Mouse (Mus musculus) 3T3-L1 (cell line): ENCODE data around the gene Gm28042.

ENCODE experiments used
- DNase-seq: peaks from one replicate; pipeline ENCODE4 v3.0.0-alpha.2; 2015; ENCODE audit warnings: low read depth, low spot score

Gene Gm28042

GRCm38 (mm10) chr2:120026984-120027949, at the start of gene Gm28042, which contains the start of gene Jmjd7:
Gm28042 (plus strand) TSS chr2:120027493.
Jmjd7 (plus strand) TSS chr2:120027483.
- DNase-seq, result peak; percentile 94

DNA sequence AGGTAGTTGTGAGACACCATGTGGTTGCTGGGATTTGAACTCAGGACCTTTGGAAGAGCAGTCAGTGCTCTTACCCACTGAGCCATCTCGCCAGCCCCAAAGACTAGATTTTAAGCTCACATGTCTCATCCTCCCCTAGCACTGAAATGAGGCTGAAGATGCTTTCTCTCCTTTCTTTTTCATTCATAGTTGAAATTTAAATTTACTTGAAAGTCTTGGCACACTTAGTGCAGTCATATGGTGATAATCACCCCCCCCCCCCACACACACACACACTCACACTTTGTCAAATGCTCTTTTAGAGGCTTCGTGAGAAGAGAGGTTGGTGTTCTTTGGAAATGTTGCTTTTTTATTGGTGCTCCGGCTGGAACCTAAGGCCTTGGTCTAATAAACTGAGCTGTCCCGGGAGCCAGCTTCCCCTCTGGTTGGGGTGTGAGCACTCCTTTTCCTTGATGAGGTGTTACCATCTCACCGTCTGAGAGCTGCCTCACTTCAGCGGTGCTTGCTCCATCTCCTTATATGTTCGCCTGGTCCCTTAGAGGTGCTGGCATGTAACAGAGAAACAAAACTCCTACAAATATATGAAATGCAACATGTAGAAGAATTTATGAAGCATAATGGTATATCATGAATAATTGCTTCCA, 46.8 kb upstream of the Gm28042 start:
- no peak for DNase-seq

- no peak for DNase-seq
Observed at GRCm38 (mm10) chr2:119981631-119982030, 45.7 kb upstream of the Gm28042 start.

- no peak for DNase-seq
Observed at GRCm38 (mm10) chr2:119985871-119986270, 41.4 kb upstream of the Gm28042 start.

- no peak for DNase-seq
Observed at GRCm38 (mm10) chr2:119986369-119986768, 40.9 kb upstream of the Gm28042 start.

DNA sequence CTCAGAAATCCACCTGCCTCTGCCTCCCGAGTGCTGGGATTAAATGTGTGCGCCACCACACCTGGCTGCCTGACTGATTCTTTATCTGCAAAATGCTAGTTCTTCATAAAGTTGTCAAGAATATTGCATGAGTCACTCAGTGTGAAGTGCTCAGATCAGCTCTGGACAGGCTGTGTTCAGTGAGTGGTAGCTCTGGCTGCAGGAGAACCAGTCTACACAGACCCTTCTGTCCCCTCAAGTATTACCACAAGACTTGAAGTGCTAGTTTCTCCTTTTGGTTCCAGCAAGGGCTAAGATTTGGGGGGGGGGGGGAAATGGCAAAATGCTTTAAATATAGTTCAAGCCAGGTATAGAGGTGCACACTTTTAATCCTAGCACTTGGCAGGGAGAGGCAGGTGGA, 39.9 kb upstream of the Gm28042 start:
- no peak for DNase-seq

DNA sequence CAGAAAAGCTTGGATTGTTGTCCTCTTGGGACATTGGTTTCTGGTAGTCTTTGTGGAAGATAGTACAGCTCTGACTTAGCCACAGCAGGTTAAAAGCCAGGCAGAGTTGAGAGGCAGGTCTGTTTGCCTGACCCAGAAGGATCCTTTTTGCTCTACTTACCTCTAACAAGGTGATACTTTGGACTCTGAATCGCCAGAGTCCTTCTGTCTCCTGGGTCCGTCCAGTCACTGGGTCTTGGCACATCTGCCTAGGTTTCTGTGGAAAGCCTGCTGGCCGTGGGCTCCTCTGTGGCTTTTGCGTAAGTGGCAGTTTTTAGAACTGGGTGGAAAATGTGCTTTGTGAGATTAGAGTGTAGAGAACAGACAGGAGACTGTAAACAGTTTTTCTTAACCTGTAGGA, 38.3 kb upstream of the Gm28042 start:
- no peak for DNase-seq

DNA sequence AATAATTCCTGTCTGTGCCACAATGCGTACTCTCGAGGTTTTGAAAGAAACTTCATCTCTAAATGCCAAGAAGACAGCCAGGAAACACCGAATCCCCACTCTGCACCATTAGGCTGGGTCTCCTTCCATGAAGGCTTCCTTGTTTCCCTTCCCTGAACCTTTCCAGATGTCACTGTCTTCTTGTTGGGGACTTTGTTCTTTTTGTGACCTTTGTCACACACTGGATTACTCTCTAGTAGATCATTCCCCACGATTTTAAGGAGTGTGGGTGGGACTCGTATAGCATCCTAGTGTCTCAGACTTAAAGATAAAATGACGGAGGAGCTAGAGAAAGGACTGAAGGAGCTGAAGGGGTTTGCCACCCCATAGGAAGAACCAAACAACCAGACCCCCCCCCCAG, 36.4 kb upstream of the Gm28042 start:
- DNase-seq, result no peak

GRCm38 (mm10) chr2:119992349-119992748, 34.9 kb upstream of the Gm28042 start:
- no peak for DNase-seq

GRCm38 (mm10) chr2:119993515-119993914, 33.8 kb upstream of the Gm28042 start:
- peak; percentile 31 for DNase-seq

DNA sequence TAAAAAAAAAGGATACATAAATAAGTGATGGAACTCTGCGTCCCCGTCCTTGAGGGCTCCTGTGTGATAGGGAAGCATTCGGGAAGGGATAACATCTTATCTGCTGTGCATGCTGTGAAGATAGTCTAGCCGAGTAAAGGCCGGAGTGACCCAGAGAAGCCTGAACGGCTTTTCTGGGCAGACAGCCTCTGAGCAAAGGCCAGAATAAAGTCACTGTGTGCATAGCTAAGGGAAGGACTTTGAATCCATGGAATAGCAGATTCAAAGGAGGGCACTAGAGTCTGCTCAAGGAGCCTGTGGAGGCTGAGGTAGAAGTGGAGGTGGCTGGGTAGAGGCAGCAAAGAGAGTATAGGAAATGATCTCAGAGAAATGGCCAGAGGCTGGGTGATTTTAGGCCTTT, 32.5 kb upstream of the Gm28042 start:
- DNase-seq, result no peak

DNA sequence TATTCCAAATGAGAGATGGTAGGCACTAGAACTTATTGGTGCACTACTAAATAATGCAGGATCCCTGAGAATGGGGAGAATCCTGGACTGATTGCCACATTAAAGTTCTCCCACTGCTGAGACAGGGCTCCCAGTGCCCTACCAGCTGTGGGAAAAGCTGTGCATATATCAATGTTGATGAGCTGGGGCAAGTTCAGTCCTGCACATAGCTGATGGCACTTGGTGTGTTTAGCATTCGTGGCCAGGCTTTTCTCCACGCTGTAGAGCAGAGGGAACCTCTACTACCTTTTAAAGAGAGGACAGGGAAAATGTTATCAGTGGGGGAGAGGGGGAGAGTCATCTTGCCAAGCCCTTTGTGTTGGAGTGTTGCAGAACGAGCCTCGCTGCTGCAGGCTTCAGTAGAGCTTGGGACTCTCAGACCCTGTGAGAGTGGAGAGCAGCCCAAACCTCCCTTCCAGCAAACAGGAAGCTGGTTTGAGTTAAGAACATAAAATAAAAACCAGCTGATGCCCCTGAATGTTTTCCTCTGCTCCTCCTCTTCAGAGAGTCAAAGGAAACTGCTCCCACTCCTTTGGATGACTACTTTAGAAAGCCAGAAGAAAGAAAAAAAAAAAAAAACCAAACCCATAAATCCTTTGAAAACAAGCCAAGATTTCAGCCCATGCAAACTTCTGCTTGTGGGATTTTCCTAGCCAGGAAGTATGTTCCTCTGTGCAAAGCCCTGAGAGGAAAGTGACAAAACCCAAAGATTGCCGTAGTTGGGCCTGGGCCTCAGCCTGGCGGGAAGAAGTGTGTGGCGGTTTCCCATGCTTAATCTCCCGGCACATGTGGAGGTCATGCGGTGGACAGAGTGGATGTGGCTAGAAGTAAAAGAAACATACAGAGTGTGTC, 31.7 kb upstream of the Gm28042 start:
- peak; percentile 59 for DNase-seq

GRCm38 (mm10) chr2:119997354-119997753, 29.9 kb upstream of the Gm28042 start:
- no peak for DNase-seq

GRCm38 (mm10) chr2:119999731-120000130, 27.6 kb upstream of the Gm28042 start:
- no peak for DNase-seq

GRCm38 (mm10) chr2:120000882-120001584, 26.3 kb upstream of the Gm28042 start:
- no peak for DNase-seq

- no peak for DNase-seq
Observed at GRCm38 (mm10) chr2:120001956-120002355, 25.3 kb upstream of the Gm28042 start.

- DNase-seq, result no peak
Observed at GRCm38 (mm10) chr2:120003970-120004369, 23.3 kb upstream of the Gm28042 start.

DNA sequence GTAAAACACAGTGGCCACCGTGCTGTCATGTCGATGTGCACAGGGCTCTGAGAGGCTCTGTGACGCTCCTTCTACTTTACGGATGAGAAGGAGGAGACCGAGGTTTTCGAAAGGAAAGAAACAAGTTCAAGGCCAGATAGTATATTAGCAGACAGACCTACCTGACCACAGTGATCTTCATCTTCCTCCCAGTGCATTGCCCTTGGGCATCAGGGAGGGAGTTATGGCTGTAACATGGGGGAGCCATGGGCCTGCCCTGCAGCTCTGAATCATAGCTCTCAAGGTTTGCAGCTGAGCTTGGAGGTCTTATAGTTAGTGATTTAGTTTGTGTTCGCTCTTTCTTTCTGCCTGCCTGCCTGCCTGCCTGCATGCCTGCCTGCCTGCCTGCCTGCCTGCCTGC, 20.6 kb upstream of the Gm28042 start:
- DNase-seq, result no peak

GRCm38 (mm10) chr2:120007680-120008210, 19.5 kb upstream of the Gm28042 start:
- no peak for DNase-seq

DNA sequence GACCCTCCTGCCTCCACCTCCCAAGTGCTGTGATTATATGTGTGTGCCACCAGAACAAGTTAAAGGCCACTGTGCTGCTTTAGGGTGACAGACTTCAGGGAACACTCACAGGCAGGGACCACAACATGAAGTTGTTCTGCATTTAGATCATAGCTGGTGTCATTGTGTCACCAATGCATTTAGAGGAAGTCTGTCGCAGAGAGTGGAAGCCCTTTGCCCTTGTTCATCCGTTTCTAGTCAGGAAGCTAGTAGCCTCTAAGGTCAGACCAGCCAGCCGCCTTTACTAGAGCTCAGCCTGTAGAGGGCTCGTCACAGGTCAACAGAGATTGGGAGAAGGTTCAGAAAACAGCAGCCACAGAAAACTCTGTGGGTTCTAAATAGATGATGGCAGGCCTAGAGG, 18.6 kb upstream of the Gm28042 start:
- no peak for DNase-seq
